Mouse (Mus musculus): ENCODE measurements around the gene Rsc1a1.

DNA sequence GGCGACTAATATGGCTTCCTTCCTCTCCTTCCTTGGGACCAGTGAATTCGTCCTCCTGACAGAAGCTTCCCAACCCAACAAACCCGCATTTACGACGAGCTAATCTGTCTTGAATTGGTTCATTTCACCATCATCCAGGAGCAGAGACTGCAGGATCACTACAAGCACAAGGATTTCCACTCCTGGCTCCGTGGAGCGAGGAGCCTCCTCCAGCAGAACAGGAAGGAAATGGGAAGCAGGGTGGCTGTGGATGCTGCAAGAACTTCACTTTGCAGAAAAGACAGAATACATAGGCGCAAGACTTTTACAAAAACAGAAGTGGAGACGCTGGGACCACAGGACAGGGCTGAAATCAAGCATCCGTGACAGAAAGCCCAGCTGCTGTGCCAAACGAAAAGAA, 39.2 kb upstream of the Rsc1a1 start:
- TF ChIP-seq POLR2A (IDR thresholded peaks at IDR 0.05; ENCODE audit: control insufficient read depth, low read depth, low read length) (no peak), CTCF (IDR thresholded peaks at IDR 0.05; ENCODE audit: control insufficient read depth, insufficient read depth, insufficient replicate concordance, low read depth, low read length) (no peak)

All from testis, adult 2 months (tissue).